Mouse (Mus musculus) bone marrow, adult 2 months (tissue): ENCODE results near the gene Grip1.

ENCODE experiments used
- CTCF ChIP-seq: fragments of 200-500 bp; IDR thresholded peaks from 2 replicates; pipeline ENCODE4 v1.5.1; 2011; ENCODE audit warnings: low read length, control low read depth; ENCODE audit not compliant: control insufficient read depth, insufficient read depth
- POLR2A ChIP-seq: fragments of 200-500 bp; IDR thresholded peaks from 2 replicates; pipeline ENCODE4 v1.6.1; 2011; ENCODE audit warnings: low read depth, mild to moderate bottlenecking, control low read depth, low read length, borderline replicate concordance; ENCODE audit not compliant: control insufficient read depth

DNA sequence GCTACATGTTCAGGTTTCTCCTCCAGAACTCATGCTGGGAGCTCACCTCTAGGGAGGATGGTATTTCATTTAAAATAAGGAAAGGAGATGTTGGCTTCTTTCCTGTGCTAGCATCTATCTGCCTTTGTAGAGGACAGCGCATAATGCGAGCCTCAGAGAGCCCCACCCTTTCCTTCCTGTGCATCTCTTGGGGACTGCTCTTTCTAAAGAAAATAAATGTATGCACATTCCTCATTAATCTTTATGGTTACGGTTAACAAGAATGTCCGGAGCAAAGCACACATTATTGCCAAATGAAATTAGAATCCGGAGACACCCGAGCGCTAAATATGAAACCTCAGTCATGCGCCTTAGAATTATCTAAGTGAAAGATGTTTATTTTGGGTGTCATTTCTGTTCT, 490.3 kb downstream of the Grip1 start:
- TF ChIP-seq CTCF (no peak), POLR2A (no peak)
